In the genomic region with DNA sequence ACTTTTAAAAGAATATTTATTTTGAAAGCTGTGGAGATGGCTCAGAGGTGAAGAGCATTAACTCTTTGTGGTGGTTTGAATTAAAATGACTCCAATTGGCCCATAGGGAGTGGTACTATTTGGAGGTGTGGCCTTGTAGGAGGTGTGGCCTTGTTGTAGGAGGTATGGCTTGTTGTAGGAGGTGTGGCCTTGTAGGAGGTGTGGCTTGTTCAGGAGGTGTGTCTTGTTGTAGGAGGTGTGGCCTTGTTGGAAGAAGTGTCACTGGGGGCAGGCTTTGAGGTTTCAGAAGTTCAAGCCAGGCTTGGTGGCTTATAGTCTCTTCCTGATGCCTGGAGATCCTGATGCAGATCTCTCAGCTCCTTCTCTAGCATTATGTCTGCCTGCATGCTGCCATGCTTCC, we compare ENCODE assay signal across 12 mouse cellular contexts.
"Had no signal": no experiment of that assay in that cellular context is flagged by ENCODE, and none has a peak within 500 bp of the region (broad histone marks: within the 10 kb centered on the region; RNA-seq: fewer than 3 reads in every experiment).

No protein-coding gene starts in this region.

- DNase-seq: left cerebral cortex, postnatal 4 days; liver; liver, embryonic 13.5 days; liver, postnatal 0 days; lung, adult 18-20 months; lung, adult 2 months; lung, embryonic 14.5 days; lung, postnatal 10 days; lung, postnatal 14 days; lung, postnatal 36 days; lung, postnatal 4 days; midbrain, embryonic 14.5 days had no signal
